Mouse (Mus musculus): Measurements from ENCODE around the gene Ptprd. TPM values are rescaled to one million over a fixed set of nuclear protein-coding genes. Genes with fewer than 3 reads are reported as not detected.

Gene Ptprd
- polyA plus RNA-seq, 1 experiment from 2014 or later = 15.9 TPM

DNA sequence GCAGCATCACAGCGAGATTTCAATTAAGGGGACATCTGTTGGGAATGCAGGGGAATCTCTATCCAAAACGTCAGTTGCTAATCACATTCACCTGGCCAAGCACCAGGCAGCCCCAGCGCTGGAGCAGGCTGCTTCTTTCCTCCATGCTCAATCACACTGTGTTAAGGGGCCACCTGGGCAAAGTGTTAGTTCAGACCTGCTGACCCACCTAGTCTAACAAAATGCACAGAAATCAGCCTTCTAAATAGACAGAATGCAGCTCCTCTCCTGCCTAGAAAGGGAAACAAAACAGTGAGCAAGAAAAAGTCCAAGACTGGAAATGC is 1708.5 kb downstream of the Ptprd start:
- H3K27me3 ChIP-seq = no peaks in the 10 kb centered on the region
- no peak overlapping the region for H3K9ac ChIP-seq
- H3K4me2 ChIP-seq = no peak overlapping the region
- H3K4me3 ChIP-seq = no peak overlapping the region
- ATAC-seq (ENCODE audit: borderline replicate concordance, extremely low read depth, low FRiP score, low TSS enrichment) = no peak
- H3K4me1 ChIP-seq = no peaks in the 10 kb centered on the region
- 19% methylated on average over 3 of the region's 3 CpGs for WGBS
- H3K9me3 ChIP-seq = no peaks in the 10 kb centered on the region
- H3K27ac ChIP-seq = no peak overlapping the region
- no peaks in the 10 kb centered on the region for H3K36me3 ChIP-seq

GRCm38 (mm10) chr4:76502575-76503278 is 1709.0 kb downstream of the Ptprd start:
- Histone ChIP-seq H3K27ac (no peak overlapping the region), H3K9ac (no peak overlapping the region), H3K9me3 (no peaks in the 10 kb centered on the region), H3K4me1 (no peaks in the 10 kb centered on the region), H3K4me3 (no peak overlapping the region), H3K4me2 (no peak overlapping the region), H3K27me3 (no peaks in the 10 kb centered on the region), H3K36me3 (no peaks in the 10 kb centered on the region)
- ATAC-seq (ENCODE audit: borderline replicate concordance, extremely low read depth, low FRiP score, low TSS enrichment) = no peak
- WGBS = 28% methylated on average over 6 of the region's 6 CpGs

DNA sequence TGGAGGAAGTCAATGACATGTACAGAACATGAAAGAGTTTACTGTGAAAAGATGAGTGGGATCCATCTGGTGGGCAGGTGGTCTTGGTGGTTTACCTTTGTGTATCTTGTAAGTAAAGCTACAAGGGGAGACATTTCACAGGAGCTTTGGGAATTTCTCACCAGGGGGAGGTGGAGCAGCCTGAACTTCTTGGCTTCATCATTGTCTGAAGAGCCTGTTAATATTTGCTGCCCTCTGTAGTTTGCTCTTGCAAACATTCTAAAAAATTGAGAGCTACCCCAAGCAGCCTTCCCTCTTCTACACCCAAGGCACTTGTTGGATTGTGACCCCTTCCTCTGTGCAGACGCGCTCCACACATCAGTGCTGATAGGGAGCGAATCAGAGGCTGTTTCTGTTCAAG is 1725.9 kb downstream of the Ptprd start:
- H3K9ac ChIP-seq = no peak overlapping the region
- no peak overlapping the region for H3K4me3 ChIP-seq
- H3K27ac ChIP-seq = no peak overlapping the region
- no peaks in the 10 kb centered on the region for H3K36me3 ChIP-seq
- no peaks in the 10 kb centered on the region for H3K4me1 ChIP-seq
- H3K9me3 ChIP-seq = no peaks in the 10 kb centered on the region
- WGBS = 40% methylated on average over 3 of the region's 3 CpGs
- no peak overlapping the region for H3K4me2 ChIP-seq
- no peak for ATAC-seq (ENCODE audit: borderline replicate concordance, extremely low read depth, low FRiP score, low TSS enrichment)
- no peaks in the 10 kb centered on the region for H3K27me3 ChIP-seq

DNA sequence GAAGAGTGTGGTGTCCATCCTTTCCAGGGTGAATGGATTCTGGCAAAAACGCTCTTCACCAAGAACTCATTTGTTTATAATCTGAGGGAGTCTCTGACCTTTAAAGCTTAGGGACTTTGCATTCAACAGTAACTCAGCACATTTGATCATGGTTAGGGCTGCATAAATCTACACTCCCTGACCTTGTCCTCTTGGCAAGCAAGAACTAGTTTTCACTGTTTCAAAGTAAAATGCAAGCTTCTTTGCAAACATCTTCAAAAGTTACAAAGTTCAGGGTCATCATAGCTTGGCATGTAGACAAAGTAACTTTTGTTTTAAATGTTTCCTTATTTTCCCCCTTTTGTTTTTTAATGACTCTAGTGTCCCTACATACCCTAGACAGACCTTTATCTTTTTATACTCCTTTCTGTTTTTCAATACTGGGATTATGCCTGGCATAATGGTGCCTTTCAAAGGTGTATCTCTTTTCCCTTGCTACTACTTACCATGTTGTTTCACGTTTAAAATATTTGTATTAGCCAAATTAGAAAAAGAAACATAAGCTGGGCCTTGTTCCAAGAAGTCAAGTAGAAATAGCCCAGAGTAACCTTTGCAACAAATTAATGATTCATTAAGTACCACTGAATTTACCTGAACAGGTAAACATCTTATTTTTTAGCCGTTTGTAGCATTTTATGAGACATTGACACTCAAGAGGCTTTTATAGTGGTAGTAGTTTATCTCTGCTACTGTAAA is 1743.2 kb downstream of the Ptprd start:
- Histone ChIP-seq H3K27ac (no peak overlapping the region), H3K36me3 (no peaks in the 10 kb centered on the region), H3K9me3 (no peaks in the 10 kb centered on the region), H3K4me2 (no peak overlapping the region), H3K9ac (no peak overlapping the region), H3K4me3 (no peak overlapping the region), H3K27me3 (no peaks in the 10 kb centered on the region), H3K4me1 (no peaks in the 10 kb centered on the region)
- ATAC-seq (ENCODE audit: borderline replicate concordance, extremely low read depth, low FRiP score, low TSS enrichment) = no peak
- 61% methylated on average over 3 of the region's 3 CpGs for WGBS

GRCm38 (mm10) chr4:76464682-76465081 is 1747.1 kb downstream of the Ptprd start:
- no peak for ATAC-seq (ENCODE audit: borderline replicate concordance, extremely low read depth, low FRiP score, low TSS enrichment)
- H3K4me2 ChIP-seq = no peak overlapping the region
- H3K27ac ChIP-seq = no peak overlapping the region
- no peaks in the 10 kb centered on the region for H3K4me1 ChIP-seq
- no peak overlapping the region for H3K9ac ChIP-seq
- no peaks in the 10 kb centered on the region for H3K27me3 ChIP-seq
- no peak overlapping the region for H3K4me3 ChIP-seq
- H3K36me3 ChIP-seq = no peaks in the 10 kb centered on the region
- no peaks in the 10 kb centered on the region for H3K9me3 ChIP-seq
- 49% methylated on average over 1 of the region's 1 CpGs for WGBS

GRCm38 (mm10) chr4:76461336-76461735 is 1750.4 kb downstream of the Ptprd start:
- Histone ChIP-seq H3K4me1 (no peaks in the 10 kb centered on the region), H3K9me3 (no peaks in the 10 kb centered on the region), H3K4me2 (no peak overlapping the region), H3K27ac (no peak overlapping the region), H3K4me3 (no peak overlapping the region), H3K36me3 (no peaks in the 10 kb centered on the region), H3K27me3 (no peaks in the 10 kb centered on the region), H3K9ac (no peak overlapping the region)
- no peak for ATAC-seq (ENCODE audit: borderline replicate concordance, extremely low read depth, low FRiP score, low TSS enrichment)
- 53% methylated on average over 5 of the region's 5 CpGs for WGBS

GRCm38 (mm10) chr4:76460556-76460955 is 1751.2 kb downstream of the Ptprd start:
- Histone ChIP-seq H3K4me3 (no peak overlapping the region), H3K27ac (no peak overlapping the region), H3K27me3 (no peaks in the 10 kb centered on the region), H3K9ac (no peak overlapping the region), H3K36me3 (no peaks in the 10 kb centered on the region), H3K9me3 (no peaks in the 10 kb centered on the region), H3K4me1 (no peaks in the 10 kb centered on the region), H3K4me2 (no peak overlapping the region)
- WGBS = 87% methylated on average over 1 of the region's 1 CpGs
- ATAC-seq (ENCODE audit: borderline replicate concordance, extremely low read depth, low FRiP score, low TSS enrichment) = no peak

DNA sequence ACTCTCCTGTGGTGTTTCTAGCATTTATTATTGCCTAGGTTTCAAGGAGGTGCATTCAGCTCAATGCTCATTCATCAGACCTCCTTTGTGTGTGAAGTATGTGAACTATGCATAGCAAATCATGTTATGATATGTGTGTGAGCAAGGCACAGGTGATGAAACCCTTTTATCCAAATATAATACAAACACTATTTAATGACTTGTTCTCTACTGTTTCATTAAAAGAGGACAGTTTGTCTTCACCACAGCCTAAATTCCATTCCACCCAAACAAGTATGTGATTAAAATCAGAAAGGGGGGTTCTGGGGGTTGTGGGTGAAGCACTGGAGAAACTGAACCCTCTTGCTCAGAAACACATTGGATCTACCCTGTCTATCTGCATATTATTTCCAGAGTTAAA is 1752.1 kb downstream of the Ptprd start:
- no peak for ATAC-seq (ENCODE audit: borderline replicate concordance, extremely low read depth, low FRiP score, low TSS enrichment)
- Histone ChIP-seq H3K4me3 (no peak overlapping the region), H3K27me3 (no peaks in the 10 kb centered on the region), H3K4me2 (no peak overlapping the region), H3K4me1 (no peaks in the 10 kb centered on the region), H3K9ac (no peak overlapping the region), H3K9me3 (no peaks in the 10 kb centered on the region), H3K27ac (no peak overlapping the region), H3K36me3 (no peaks in the 10 kb centered on the region)

DNA sequence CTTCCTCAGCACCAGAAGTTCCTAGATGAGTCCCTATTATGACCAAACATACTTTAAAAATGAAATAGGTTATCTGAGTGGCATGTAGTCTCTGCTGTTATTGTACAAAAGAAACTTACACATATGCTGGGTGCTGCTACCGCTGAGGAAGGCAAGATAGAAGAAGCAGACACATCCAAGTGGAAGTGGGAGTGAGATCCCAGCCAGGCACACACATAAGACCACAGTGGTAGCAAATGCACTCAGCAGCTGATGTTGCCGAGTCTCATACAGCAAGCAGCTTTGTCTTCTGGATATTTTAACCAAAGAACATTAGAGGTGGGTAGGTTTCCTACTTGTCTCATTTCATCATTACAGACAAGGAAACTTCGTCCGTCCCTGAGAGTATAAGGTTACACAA is 1759.5 kb downstream of the Ptprd start:
- H3K4me1 ChIP-seq = peaks cover 5% of the 10 kb centered on the region; the same call in 1 of the 2 replicates
- 67% methylated on average over 4 of the region's 4 CpGs for WGBS

DNA sequence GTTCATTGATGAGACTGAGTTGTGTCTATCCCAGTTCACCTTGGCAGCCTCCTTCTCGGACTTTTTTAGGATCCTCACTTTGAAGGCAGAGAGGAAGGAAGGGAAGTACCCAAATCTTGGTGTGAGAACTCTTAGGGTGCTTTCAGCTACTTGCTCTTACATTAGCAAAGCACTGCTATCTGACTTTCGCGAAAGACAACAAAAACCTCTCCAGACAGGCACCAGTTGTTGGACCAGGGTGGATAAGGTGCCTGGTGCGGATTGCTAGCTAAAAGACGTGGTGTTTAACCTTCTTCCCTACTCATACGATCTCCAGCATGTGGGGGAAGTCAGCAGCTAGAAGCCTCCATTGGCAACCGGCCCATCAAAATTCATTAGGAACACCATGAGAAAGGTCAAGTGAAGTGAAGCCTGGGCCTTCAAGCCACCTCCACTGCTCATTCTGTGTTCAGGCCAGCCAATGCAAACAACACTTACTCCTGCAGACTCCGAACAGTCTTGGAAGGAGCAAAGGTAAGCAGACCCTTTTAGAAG is 1760.7 kb downstream of the Ptprd start:
- H3K4me2 ChIP-seq = peak overlapping the region; percentile 94
- no peaks in the 10 kb centered on the region for H3K9me3 ChIP-seq
- H3K4me3 ChIP-seq = peak overlapping the region; percentile 82
- peaks cover 5% of the 10 kb centered on the region; the same call in 1 of the 2 replicates for H3K4me1 ChIP-seq
- H3K36me3 ChIP-seq = no peaks in the 10 kb centered on the region
- ATAC-seq (ENCODE audit: borderline replicate concordance, extremely low read depth, low FRiP score, low TSS enrichment) = no peak
- H3K27me3 ChIP-seq = 0 out of 2 replicates have a peak, but pooled peaks cover 2% of the 10 kb centered on the region
- H3K9ac ChIP-seq = no peak overlapping the region
- H3K27ac ChIP-seq = no peak overlapping the region
- WGBS = 29% methylated on average over 8 of the region's 8 CpGs

More for the DNA sequence above, 1759.5 kb downstream of the Ptprd start:
- no peak for ATAC-seq (ENCODE audit: borderline replicate concordance, extremely low read depth, low FRiP score, low TSS enrichment)
- Histone ChIP-seq H3K27me3 (0 out of 2 replicates have a peak, but pooled peaks cover 2% of the 10 kb centered on the region), H3K4me3 (no peak overlapping the region), H3K27ac (no peak overlapping the region), H3K4me2 (no peak overlapping the region), H3K9me3 (no peaks in the 10 kb centered on the region), H3K9ac (no peak overlapping the region), H3K36me3 (no peaks in the 10 kb centered on the region)

- 0 out of 2 replicates have a peak, but pooled peaks cover 2% of the 10 kb centered on the region for H3K27me3 ChIP-seq
- peak; percentile 77 for ATAC-seq (ENCODE audit: borderline replicate concordance, extremely low read depth, low FRiP score, low TSS enrichment)
- WGBS = under 1% methylated on average over 34 of the region's 34 CpGs
- H3K36me3 ChIP-seq = no peaks in the 10 kb centered on the region
- peak overlapping the region; percentile 94 for H3K4me2 ChIP-seq
- H3K4me1 ChIP-seq = peaks cover 5% of the 10 kb centered on the region; the same call in 1 of the 2 replicates
- no peaks in the 10 kb centered on the region for H3K9me3 ChIP-seq
- peak overlapping the region; percentile 91 for H3K27ac ChIP-seq
- H3K4me3 ChIP-seq = peak overlapping the region; percentile 82
- peak overlapping the region; percentile 90 for H3K9ac ChIP-seq
Observed at GRCm38 (mm10) chr4:76450351-76451018, 1761.3 kb downstream of the Ptprd start.
